ENCODE assay signal across 8 mouse cellular contexts in the genomic region with DNA sequence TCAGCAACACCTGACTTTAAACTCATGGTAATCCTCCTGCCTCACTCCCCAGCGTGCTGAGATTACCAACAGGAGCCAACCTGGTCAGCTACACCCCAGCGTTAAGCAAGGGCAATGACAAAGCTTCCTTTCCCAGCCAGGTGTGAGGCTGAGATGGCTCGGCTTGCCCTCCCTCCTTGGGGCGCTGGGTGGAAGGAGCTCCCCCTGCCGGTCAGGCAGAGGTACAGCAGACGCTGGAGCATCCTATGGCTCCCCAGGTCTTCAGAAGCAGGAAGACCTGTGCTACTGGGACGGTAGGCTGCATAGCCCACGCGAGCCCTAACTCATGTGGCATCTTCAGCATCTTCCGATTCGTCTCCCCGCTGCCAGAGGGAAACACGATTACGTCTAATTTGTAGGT.
DNase-seq lines count a peak whose midpoint lies in the region; ATAC-seq and TF ChIP-seq lines count a peak whose summit lies in the region.
"Had no signal": no experiment of that assay in that cellular context is flagged by ENCODE, and none has a peak within 500 bp of the region (broad histone marks: within the 10 kb centered on the region; RNA-seq: fewer than 3 reads in every experiment).

No protein-coding gene starts in this region.

- H3K9me3 ChIP-seq in kidney, embryonic 16.5 days (ENCODE audit: low read length) = no peaks in the 10 kb centered on the region
- H3K9me3 ChIP-seq in E14TG2a.4 (ENCODE audit: low read length) = no peaks in the 10 kb centered on the region

- no peaks in the 10 kb centered on the region for H3K36me3 ChIP-seq in kidney, embryonic 16.5 days (ENCODE audit: insufficient read depth, low read length)
- no peaks in the 10 kb centered on the region for H3K36me3 ChIP-seq in E14TG2a.4 (ENCODE audit: insufficient read depth, low read length)

- TF ChIP-seq CTCF in E14TG2a.4 (conservative IDR thresholded peaks at IDR 0.05; ENCODE audit: low read length) = peak; percentile 94

- H3K9ac ChIP-seq in kidney, embryonic 16.5 days (replicated peaks; ENCODE audit: low read length) = no peak overlapping the region

- WGBS in kidney, embryonic 16.5 days = 10% methylated on average over 14 of the region's 14 CpGs

- no peak overlapping the region for H3K4me3 ChIP-seq in kidney, embryonic 16.5 days (ENCODE audit: low read length)
- peak overlapping the region; percentile 17; the same call in 1 of the 2 replicates for H3K4me3 ChIP-seq in E14TG2a.4 (replicated peaks; ENCODE audit: low read length)
- H3K4me3 ChIP-seq: myocyte had no signal

- H3K27ac ChIP-seq in kidney, embryonic 16.5 days (ENCODE audit: low read length) = no peak overlapping the region

- peak; percentile 39 for DNase-seq in kidney, postnatal 10 days
- DNase-seq in adrenal gland, postnatal 10 days = peak; percentile 60
- DNase-seq in induced T-regulatory cell, adult 2 months (ENCODE audit: low read depth) = peak; percentile 79
- peak; percentile 73 for DNase-seq in retina, embryonic 14.5 days (ENCODE audit: low spot score)
- no peak for DNase-seq in MN1 (ENCODE audit: low spot score)

- no peak overlapping the region for H3K4me2 ChIP-seq in kidney, embryonic 16.5 days (replicated peaks; ENCODE audit: low read depth, low read length)

- H3K4me1 ChIP-seq in kidney, embryonic 16.5 days (ENCODE audit: insufficient read depth, low read length) = peaks cover 9% of the 10 kb centered on the region
- H3K4me1 ChIP-seq in E14TG2a.4 (replicated peaks; ENCODE audit: low read depth, low read length) = peaks cover 52% of the 10 kb centered on the region

- H3K27me3 ChIP-seq in kidney, embryonic 16.5 days (ENCODE audit: insufficient read depth, low read length) = peaks cover 14% of the 10 kb centered on the region
- peaks cover 21% of the 10 kb centered on the region for H3K27me3 ChIP-seq in E14TG2a.4 (ENCODE audit: insufficient read depth, low read length)

- no peak for ATAC-seq in kidney, embryonic 16.5 days (ENCODE audit: low FRiP score, low TSS enrichment)
